Mouse (Mus musculus) urinary bladder, adult 2 months (tissue): ENCODE results near the gene Gm17545. TPM values are rescaled to one million over a fixed set of nuclear protein-coding genes. Genes with fewer than 3 reads are reported as not detected.
"Not testable (repeated sequence)": the region's sequence is repeated elsewhere in the genome, so short reads cannot be mapped to it uniquely, and the experiment has no call there.

Experiments
- DNase-seq: peaks from one replicate; pipeline ENCODE4 v3.0.0; 2022; ENCODE audit warnings: low spot score
- polyA plus RNA-seq: library from polyadenylated mRNA; depleted of rRNA; stranded (reverse); fragments of >200 nt; gene quantifications from 2 replicates; pipeline ENCODE4 v1.2.3, GENCODE M21; 2012; rRNA removed

The Gm17545 gene
- not detected in 2 replicates for polyA plus RNA-seq

DNA sequence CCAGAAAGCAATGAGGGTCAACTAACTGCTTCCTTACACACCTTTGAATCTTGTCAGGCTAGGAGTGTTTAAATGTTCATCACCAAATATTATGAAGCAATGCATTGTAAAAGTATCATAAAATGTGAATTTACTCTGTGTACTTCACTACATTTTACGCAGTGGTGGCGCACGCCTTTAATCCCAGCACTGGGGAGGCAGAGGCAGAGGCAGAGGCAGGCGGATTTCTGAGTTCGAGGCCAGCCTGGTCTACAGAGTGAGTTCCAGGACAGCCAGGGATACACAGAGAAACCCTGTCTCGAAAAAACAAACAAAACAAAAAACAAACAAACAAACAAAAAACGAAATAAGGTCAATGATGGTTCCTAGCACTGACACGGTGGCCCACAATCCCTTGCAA is at the start of gene Gm17545:
TSS of gene Gm17545 (plus strand) at position 301 of the 400 bp plus-strand sequence.
- DNase-seq = not testable (repeated sequence)

DNA sequence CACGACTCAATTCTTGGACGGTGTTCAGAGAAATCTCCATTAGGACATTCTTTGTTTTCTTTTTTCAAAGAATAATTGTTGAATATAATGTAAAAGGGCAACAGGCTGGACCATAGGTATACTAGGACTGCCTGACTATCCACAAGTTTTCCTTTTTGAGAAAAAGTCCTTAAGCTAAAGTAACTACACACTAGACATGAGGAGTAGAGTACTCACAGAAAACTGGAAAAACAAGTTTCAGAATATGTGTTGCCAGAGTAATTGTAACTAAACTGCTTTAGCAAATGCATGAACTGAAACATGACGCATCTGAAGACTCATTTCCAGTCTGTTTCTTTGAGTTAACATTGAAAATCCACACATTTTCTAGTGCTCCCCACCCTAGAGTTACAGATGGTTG is 48.7 kb upstream of the Gm17545 start:
- no peak for DNase-seq

DNA sequence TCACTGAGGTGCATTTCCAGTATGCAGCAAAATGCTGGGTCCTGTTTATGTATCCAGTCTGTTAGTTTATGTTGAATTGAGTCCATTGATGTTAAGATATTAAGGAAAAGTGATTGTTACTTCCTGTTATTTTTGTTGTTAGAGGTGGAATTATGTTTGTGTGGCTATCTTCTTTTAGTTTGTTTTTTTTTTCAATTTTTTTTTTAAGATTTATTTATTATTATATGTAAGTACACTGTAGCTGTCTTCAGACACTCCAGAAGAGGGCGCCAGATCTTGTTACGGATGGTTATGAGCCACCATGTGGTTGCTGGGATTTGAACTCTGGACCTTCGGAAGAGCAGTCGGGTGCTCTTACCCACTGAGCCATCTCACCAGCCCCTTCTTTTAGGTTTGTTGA is 46.5 kb upstream of the Gm17545 start:
- not testable (repeated sequence) for DNase-seq

DNA sequence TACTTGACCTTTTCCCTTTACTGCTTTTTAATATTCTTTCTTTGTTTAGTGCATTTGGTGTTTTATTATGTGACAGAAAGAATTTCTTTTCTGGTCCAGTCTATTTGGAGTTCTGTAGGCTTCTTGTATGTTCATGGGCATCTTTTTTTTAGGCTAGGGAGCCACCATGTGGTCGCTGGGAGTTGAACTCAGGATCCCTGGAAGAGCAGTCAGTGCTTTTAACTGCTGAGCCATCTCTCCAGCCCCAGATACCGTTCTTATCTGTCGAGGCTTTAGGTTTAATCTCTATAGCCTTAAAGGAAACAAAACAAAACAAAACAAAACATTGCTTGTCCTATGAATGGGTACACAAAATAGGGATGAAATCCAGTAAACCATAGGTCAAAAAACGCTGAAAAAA is 45.7 kb upstream of the Gm17545 start:
- DNase-seq = not testable (repeated sequence)

DNA sequence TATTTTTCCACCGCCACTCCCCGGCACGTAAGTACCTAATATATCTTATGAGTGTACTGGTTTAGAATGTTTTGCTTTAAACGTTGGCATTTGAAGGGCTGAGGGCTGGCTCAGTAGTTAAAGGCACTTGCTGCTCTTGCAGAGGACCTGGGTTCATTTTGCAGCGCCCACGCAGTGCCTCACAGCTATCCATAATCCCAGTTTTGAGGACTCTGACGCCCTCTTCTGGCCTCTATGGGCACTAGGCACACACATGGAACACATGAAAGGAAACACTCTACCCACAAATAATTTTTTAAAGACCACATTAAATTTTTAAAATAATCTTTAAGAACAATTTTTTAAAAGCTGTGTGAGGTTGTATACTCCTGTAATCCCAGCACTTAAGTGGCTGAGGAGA is 44.6 kb upstream of the Gm17545 start:
- DNase-seq = no peak

DNA sequence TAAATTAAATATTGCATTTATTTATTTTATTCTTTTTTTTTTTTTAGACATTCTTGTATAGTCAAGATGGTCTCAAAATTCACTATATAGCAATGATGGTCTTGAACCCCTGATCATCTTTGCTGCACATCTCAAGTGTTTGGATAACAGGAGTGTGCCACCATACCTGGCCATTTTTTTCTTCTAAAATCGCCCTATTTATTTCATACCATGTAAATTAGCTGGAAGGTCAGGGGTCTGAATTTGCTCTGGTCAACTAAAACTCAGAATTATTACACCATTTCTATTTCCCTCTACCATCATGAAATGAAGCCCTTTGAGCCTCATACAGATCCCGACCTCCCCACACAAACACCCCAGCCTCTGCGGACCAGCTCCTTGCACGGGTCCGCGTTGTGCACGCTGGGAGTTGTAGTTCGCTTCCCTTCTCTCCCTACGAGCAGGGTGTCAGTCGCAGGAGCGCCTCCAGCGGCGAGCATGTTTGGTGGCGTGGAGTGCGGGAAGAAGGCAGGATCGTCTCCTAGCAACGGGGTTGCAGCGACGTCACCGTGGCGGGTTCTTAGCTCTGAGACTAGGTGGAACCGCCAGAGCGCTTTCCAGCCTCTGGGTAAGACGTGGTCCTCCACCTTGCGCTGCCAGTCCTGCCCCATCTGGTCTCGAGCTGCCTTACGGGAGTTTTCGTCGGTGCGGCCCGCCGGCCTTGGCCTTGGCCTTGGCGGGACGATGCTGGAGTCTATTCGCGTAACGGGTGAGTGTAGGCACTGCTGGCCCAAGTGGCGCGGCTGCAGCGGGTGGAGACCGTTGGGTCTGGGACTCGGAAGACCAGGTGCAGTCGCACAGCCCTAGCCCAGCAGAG is 42.9 kb upstream of the Gm17545 start, which contains the start of gene 9530077C05Rik:
TSS of gene 9530077C05Rik (plus strand) at position 512 of the 856 bp plus-strand sequence.
- DNase-seq = peak; percentile 77

DNA sequence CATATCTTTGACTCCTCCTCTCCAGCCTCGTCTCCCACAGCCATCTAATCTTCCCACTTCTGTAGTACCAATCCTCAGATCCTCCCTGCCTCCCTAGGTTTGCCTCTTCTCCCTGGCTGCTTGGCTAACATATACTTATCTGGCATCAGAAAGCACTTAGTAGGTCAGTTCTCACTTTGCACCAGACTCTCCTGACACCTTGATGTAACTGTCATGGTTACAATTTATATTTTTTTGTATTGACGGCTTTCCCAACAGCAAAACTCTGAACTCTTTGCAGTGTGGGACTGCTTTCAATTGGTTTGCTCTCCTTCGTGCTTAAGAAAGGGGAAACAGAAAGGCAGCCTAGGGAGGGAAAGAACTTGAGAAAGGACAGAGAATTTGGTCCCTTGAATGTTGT is 37.9 kb upstream of the Gm17545 start:
- no peak for DNase-seq

DNA sequence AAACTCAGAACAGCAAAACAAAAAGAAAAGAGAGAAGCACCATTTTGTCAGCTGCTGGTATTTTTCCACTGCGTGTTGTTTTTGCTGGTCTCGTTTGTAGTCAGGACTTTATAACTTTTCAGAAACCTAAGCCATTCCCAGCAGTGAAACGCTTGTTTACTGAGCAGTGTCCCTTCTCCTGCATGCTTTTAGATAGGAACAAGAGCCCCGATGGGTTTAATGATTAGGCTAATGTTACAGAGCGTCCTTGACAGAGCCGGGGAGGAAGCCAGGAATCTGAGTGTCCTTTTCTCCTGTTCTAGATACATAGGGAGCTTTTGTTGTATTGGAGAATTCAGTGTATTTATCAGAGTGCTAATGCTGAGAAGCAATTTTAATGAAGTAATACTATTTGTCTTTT is 36.5 kb upstream of the Gm17545 start:
- no peak for DNase-seq

DNA sequence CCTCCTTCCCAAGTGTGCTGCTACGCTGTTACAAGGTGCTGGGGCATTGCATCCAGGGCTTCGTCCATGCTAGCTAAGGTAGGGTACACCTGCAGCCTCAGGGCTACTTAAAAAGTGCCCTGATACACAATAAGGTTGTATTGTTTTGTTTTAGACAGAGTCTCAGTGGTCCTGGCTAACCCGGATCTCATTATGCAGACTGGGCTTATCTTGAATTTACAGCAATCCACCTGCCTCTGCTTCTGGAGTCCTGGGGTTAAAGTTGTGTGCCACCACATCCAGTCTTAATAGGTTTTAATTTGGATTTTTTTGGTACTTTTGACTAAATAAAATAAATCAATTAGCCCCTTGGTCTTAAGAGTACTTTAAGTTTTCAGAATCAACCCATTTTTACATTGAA is 34.2 kb upstream of the Gm17545 start:
- no peak for DNase-seq

DNA sequence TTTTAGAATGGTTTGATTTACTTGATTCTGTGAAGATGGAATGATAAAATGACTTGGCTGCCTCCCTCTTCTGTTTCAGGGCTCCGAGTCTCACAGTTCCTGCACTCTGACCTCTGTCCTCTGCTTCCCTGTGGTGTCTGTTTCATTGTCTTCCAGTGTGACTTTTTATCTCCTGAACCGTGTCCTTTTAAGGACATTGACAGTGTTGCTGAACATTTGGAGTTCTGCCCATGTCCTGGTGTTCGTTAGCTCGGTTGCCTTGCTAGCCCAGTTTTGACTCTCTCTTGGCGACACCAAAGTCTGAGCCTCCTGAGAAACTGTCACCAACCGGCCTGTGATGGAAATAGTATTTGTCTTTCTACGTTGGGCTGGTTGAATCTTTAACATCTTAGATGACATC is 33.6 kb upstream of the Gm17545 start:
- DNase-seq = no peak

DNA sequence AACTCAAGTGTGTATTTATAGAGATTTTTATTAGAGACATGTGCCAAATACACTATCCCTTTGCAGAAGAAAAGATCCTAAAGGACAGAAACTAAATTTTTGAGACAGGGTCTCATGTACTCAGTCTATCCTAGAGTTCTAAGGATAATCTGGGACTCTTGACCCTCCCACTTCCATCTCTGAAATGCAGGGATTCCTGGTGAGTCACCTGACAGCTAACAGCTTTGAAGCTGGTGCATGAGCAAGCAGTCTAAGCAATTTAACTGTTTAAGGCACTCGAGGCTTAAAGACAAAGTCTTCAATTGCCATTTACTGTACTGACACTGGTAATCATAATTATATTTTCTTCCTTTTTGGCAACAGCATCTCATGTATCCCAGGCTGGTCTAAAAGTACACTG is 31.5 kb upstream of the Gm17545 start:
- no peak for DNase-seq

DNA sequence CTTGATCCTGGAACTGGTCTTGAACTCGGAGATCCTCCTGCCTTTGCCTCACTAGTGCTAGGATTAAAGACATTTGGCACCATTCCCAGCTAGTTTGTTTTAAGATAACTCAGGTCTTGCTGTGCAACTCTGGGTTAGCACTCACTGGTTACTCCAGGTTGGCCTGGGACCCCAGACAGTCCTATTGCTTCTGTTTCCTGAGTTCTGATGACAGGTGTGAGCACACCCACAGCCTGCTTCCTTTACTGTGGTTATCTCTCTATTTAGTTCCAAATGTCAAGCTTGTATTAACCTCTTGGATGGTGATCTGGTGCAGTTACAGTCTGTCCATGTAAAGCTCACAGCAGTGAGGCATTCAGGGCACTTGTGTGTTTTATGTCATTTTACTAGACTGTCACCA is 30.6 kb upstream of the Gm17545 start:
- DNase-seq = no peak

DNA sequence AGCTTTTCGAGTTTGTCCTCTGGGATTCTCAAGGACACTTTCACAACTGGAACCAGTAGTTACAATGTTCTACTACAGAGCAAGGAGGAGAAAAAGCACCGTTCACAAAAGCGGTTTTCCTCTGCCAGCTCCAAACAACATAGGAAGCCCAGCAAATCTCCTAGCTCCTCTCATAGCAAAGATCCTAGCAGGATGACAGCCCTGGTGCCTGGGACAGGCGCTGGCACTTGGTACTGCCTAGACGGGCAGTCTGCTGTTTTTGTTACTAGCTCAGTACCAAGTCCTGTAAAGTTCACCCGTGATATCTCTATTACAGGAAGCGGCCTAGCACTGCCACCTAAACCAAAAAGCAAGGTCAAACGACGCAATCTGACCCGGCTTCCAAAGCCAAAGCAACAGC is 29.9 kb upstream of the Gm17545 start:
- no peak for DNase-seq

DNA sequence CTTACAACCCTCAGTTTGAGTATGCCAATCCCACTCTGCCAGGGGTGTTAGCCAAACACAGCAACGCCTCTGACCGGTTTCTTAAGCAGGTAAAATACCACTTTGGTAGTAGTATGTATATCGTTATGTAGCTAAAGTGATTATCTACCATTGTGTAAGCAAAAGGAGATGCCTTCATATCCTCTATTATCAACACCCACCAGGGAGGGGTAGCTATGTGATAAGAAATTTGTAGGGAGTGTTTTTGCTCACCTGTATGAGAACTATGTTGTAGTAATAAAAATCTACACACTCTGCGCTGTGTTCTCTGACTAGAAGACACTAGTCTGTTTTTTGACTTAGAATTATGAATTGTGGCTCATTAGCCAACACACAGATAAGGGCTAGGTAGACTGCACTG is 29.4 kb upstream of the Gm17545 start:
- DNase-seq = no peak

DNA sequence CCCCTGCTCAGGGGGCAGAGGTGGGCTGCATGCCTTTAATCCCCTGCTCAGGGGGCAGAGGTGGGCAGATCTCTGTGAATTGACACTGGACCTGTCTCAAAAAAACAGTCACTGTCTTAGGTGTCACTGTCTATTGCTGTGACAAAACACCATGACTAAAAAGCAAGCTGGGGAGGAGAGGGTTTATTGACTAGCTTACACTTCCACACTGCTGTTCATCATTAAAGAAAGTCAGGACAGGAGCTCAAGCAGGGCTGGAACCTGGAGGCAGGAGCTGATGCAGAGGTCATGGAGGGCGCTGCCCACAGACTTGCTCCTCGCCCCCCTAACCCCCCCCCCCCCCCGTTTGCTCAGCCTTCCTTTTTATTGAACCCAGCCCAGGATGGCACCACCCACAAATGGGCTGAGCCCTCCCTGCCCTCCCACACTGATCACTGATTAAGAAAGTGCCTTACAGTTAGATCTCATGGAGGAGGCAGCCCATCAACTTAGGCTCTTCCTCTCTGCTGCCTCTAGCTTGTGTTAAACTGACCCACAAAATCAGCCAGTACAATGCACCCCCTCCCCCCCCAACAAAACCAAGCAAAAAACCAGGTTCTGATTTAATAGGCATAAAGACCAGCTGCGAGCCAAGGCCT is 25.9 kb upstream of the Gm17545 start:
- DNase-seq = no peak

DNA sequence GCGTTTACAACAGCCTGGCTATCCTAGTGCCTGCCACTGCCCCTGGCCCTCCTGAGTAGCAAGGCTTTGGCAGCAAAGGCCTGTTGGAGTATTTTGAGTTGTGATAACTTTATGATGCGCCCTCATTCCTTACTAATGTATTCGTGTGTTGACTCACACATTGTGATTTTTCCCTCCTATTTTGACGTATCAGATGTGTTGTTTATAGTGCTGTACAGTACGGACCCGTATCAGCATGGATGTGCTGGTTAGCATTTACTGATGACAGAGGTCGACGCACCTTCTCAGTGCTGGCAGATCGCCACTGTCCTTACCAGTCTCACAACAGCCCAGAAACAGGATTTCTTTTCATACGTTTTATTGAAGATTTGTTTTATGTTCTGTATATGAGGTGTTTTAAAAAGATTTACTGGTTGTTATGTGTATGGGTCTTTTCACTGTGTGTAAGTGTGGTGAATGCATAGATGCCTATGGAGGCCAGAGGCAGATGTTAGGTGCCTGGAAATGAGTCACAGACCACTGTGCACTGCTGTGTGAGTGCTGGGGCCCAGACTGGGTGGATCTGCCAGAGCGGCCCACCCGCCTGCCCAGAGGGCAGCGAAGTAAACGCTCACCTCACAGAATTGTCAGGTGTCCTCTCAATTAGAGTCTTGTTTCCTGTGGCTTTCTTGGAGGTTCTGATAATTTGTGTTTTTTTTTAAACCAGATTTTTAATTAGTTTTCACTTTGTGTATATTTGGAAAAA is 25.3 kb upstream of the Gm17545 start:
- DNase-seq = no peak

DNA sequence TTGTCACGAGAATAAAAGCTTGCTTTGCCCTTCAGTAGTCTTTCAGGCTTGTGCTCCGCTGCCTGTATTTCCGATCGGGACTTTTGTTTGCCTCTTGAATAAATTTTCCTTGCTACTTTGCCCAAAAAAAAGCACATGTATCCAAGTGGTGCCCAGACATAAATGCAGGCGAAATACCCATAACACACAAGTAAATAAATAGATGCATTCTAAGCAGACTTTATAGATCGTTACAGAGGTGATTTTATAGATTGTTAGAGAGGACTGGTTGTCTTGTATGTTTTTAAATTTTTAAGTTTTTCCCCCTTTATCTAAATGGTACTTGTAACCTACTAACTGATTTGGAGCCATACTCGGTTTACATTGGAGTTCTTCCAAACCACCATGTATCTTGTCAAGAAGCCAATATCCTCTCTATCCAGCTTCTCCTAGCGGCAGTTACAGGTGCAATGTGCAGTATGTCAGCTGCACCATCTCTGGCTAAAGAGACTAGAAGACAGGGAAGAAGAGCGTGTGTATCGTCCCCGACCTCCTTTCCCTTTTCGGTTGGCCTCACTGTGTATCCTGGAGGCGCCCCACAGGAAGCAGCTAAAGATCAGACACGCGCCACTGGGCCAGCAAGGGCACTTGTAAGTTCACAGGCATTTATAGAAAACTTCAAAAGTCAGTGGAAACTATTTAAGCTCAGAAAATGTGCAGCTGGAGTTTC is 24.4 kb upstream of the Gm17545 start:
- DNase-seq = no peak

DNA sequence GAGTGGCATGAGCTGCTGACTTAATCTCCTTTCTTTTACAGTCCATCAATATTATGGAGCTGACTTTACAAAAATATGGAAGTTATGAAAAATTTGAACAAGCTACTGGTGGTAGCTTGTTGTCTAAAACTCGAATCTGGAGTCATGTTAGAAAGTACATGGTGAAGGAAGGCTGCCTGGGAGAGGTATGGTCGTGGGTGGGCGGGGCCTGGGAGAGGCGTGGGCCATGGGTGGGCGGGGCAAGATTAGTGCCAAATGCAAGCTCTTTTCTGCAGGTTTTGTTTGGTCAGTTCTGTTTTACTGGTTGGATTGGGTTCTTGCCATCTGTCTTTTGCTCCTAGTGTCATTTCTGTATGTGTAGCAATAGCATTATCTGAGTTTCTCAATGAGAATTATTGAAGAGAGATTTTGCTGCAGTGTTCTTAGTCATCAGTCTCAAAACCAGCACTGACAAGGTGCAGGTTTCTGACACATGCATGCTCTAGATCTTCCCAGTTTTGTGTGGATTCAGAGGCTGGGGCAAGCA is 23.7 kb upstream of the Gm17545 start:
- DNase-seq = no peak

DNA sequence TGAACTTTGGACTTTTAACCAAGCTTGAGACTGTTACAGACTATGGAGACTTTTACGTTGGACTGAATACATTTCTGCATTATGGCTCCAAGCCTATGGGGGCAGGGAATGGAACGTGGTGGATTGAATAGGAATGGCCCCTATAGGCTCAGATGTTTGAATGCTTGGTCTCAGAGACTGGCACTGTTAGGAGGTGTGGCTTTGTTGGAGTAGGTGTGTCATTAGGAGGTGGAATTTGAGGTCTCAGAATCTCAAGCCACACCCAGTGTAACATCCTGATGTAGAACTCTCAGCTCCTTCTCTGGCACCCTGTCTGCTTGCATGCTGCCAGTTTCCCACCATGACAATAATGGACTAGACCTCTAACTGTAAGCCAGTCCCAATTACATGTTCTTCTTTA is 20.9 kb upstream of the Gm17545 start:
- no peak for DNase-seq

DNA sequence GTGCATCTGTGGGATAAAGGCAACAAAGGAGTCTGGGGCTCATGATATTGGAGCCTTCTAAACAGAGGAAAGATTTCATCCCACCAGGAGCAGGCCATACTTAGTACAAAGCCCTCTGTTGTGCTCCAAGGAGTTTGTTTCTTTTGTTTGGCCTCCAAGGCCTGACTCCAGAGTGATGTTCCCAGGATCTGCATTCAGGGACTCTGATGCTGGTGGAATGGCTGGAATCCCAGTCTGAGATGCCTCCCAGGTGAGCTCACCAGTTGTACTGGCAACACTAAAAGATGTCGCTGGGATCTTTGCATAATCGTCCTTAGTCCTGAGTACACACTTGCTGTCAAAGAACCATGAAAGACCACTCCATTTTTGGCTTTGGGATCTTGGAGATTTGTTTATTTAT is 20.0 kb upstream of the Gm17545 start:
- no peak for DNase-seq

DNA sequence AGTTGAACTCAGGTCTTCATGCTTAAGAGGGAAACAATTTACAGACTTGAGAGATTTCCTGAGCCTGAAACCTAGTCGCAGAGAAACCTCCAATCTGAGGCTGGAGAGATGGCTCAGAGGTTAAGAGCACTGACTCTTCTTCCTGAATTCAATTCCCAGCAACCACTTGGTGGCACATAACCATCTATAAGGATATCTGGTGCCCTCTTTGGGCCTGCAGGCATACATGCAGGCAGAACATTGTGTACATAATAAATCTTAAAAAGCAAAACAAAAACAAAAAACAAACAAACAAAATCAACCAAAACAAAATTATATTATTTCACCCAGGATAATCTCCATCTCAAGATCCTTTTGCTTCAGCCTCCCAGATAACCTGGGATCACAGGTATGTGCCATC is 15.3 kb upstream of the Gm17545 start:
- no peak for DNase-seq

DNA sequence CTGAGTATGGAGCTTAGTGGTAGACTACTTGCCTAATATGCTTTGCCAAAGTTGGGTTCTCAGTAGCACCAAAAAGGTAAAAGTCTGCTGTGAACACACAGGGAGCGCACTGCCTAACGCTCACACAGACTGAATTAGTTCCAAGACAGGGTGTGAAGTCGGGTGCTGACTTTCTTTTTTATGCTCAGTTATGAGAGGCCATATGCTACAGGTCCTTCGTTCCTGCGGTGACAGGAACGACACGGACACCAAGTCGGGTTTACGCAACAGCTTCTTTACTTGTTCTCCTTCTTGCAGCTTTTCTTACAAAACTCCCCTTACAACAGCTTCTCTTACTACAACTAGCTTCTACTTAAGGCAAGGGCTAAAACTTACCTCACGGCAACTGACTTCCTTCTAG is 10.9 kb upstream of the Gm17545 start:
- no peak for DNase-seq
